Mouse (Mus musculus): ENCODE data around the gene Rcn3.
"Not testable (repeated sequence)": the region's sequence is repeated elsewhere in the genome, so short reads cannot be mapped to it uniquely, and the experiment has no call there.

The Rcn3 gene

GRCm38 (mm10) chr7:45098541-45099240, 6.7 kb upstream of the Rcn3 start:
- no peak for DNase-seq (ENCODE audit: low spot score)

GRCm38 (mm10) chr7:45097479-45097878, 5.5 kb upstream of the Rcn3 start:
- DNase-seq (ENCODE audit: low spot score): no peak

- not testable (repeated sequence) for DNase-seq (ENCODE audit: low spot score)
These were observed 3.9 kb upstream of the Rcn3 start for GRCm38 (mm10) chr7:45095965-45096364.

GRCm38 (mm10) chr7:45095367-45095766, 3.3 kb upstream of the Rcn3 start:
- no peak for DNase-seq (ENCODE audit: low spot score)

GRCm38 (mm10) chr7:45094121-45094520, 2.1 kb upstream of the Rcn3 start:
- peak; percentile 31 for DNase-seq (ENCODE audit: low spot score)

GRCm38 (mm10) chr7:45093516-45093905, 1.5 kb upstream of the Rcn3 start:
- no peak for DNase-seq (ENCODE audit: low spot score)

- DNase-seq (ENCODE audit: low spot score): no peak
These were observed 951 bp upstream of the Rcn3 start for GRCm38 (mm10) chr7:45092828-45093515.

GRCm38 (mm10) chr7:45091001-45091990, 725 bp downstream of the Rcn3 start:
- DNase-seq (ENCODE audit: low spot score): no peak

GRCm38 (mm10) chr7:45090251-45090977, 1.6 kb downstream of the Rcn3 start:
- DNase-seq (ENCODE audit: low spot score): no peak

- no peak for DNase-seq (ENCODE audit: low spot score)
These were observed 3.4 kb downstream of the Rcn3 start for GRCm38 (mm10) chr7:45088597-45088996.

- no peak for DNase-seq (ENCODE audit: low spot score)
These were observed 5.9 kb downstream of the Rcn3 start for GRCm38 (mm10) chr7:45086084-45086483.

- DNase-seq (ENCODE audit: low spot score): no peak
These were observed 8.6 kb downstream of the Rcn3 start for GRCm38 (mm10) chr7:45083300-45083890.

- no peak for DNase-seq (ENCODE audit: low spot score)
These were observed 9.4 kb downstream of the Rcn3 start for GRCm38 (mm10) chr7:45082401-45083299.

- DNase-seq (ENCODE audit: low spot score): no peak
These were observed 11.0 kb downstream of the Rcn3 start for GRCm38 (mm10) chr7:45081016-45081415.

GRCm38 (mm10) chr7:45079856-45080255, 12.2 kb downstream of the Rcn3 start:
- peak; percentile 78 for DNase-seq (ENCODE audit: low spot score)

- peak; percentile 74 for DNase-seq (ENCODE audit: low spot score)
These were observed 13.5 kb downstream of the Rcn3 start for GRCm38 (mm10) chr7:45078513-45078912.

GRCm38 (mm10) chr7:45077829-45078228, 14.2 kb downstream of the Rcn3 start:
- no peak for DNase-seq (ENCODE audit: low spot score)

- DNase-seq (ENCODE audit: low spot score): no peak
These were observed 14.7 kb downstream of the Rcn3 start for GRCm38 (mm10) chr7:45077322-45077721.

GRCm38 (mm10) chr7:45076501-45076900, 15.5 kb downstream of the Rcn3 start:
- no peak for DNase-seq (ENCODE audit: low spot score)

- DNase-seq (ENCODE audit: low spot score): no peak
These were observed 16.6 kb downstream of the Rcn3 start for GRCm38 (mm10) chr7:45075405-45075804.

Measured in adipocyte (in vitro differentiated cells).